Mouse (Mus musculus) embryonic facial prominence, embryonic 15.5 days (tissue): ENCODE data around the gene Gimap9. TPM values are rescaled to one million over a fixed set of nuclear protein-coding genes. Genes with fewer than 3 reads are reported as not detected.

Experiments
- ATAC-seq: fragments of 200-750 bp; cut with Nextera tagmentation; 2 replicates; pipeline ENCODE4 v1.8.0; 2017; ENCODE audit warnings: low read depth, moderate TSS enrichment; ENCODE audit not compliant: insufficient number of reproducible peaks, low FRiP score, low TSS enrichment
- H3K27ac ChIP-seq: fragments of 300-500 bp; sonication (generic); replicated peaks from 2 replicates; pipeline ENCODE4 v1.5.1; 2015; ENCODE audit warnings: mild to moderate bottlenecking, inconsistent platforms
- H3K27me3 ChIP-seq: fragments of 300-500 bp; sonication (generic); 2 replicates; pipeline ENCODE4 v1.6.1; 2015; ENCODE audit warnings: inconsistent platforms
- H3K36me3 ChIP-seq: fragments of 300-500 bp; sonication (generic); 2 replicates; pipeline ENCODE4 v1.6.1; 2015; ENCODE audit warnings: mild to moderate bottlenecking, inconsistent platforms
- H3K4me1 ChIP-seq: fragments of 300-500 bp; sonication (generic); 2 replicates; pipeline ENCODE4 v1.6.1; 2015; ENCODE audit warnings: inconsistent platforms
- H3K4me2 ChIP-seq: fragments of 300-500 bp; sonication (generic); replicated peaks from 2 replicates; pipeline ENCODE4 v1.6.1; 2015; ENCODE audit warnings: mild to moderate bottlenecking, inconsistent platforms
- H3K4me3 ChIP-seq: fragments of 300-500 bp; sonication (generic); replicated peaks from 2 replicates; pipeline ENCODE4 v1.5.1; 2015; ENCODE audit warnings: mild to moderate bottlenecking, inconsistent platforms
- H3K9ac ChIP-seq: fragments of 300-500 bp; sonication (generic); 2 replicates; pipeline ENCODE4 v1.6.1; 2015; ENCODE audit warnings: inconsistent platforms
- H3K9me3 ChIP-seq: fragments of 300-500 bp; sonication (generic); replicated peaks from 2 replicates; pipeline ENCODE4 v1.6.1; 2016; ENCODE audit warnings: inconsistent platforms
- WGBS: fragments of 180-500 bp; shearing (Covaris S2); methylation state at CpG from one replicate; pipeline ENCODE4 v1.1.7; 2015; 5-methylcytosine and 5-hydroxymethylcytosine counted together
- polyA plus RNA-seq: library from polyadenylated mRNA; unstranded; fragments of >200 nt; fragmentation: Nextera tagmentation; extraction: Ambion mirVana; gene quantifications from 2 replicates; pipeline ENCODE4 v1.2.1, GENCODE M21; 2015

Gimap9 gene
- polyA plus RNA-seq, 1 experiment from 2014 or later: 10.6 TPM

DNA sequence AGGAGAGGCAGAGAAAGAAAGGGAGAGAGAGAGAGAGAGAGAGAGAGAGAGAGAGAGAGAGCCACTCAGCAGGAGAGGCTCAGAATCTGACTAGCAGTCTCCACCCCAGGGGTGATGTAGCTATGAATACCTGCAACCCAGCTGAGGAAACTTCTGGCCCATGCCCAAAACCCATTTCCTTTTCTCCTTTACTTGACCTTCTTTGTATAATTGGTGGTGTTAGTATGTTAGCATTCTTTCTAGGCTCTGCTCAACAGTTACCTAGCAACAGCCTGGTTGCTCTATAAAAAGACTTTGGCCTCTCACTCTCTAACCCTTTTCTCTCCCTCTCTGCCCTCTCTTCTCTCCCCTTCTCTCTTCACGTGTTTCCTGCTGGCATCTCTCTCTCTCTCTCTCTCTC, 49.5 kb downstream of the Gimap9 start:
- no peak overlapping the region for H3K9ac ChIP-seq
- H3K4me2 ChIP-seq: no peak overlapping the region
- no peak for ATAC-seq
- H3K9me3 ChIP-seq: no peaks in the 10 kb centered on the region
- 17% methylated on average over 1 of the region's 1 CpGs for WGBS
- H3K27me3 ChIP-seq: no peaks in the 10 kb centered on the region
- no peaks in the 10 kb centered on the region for H3K36me3 ChIP-seq
- H3K4me1 ChIP-seq: no peaks in the 10 kb centered on the region
- no peak overlapping the region for H3K27ac ChIP-seq
- no peak overlapping the region for H3K4me3 ChIP-seq

DNA sequence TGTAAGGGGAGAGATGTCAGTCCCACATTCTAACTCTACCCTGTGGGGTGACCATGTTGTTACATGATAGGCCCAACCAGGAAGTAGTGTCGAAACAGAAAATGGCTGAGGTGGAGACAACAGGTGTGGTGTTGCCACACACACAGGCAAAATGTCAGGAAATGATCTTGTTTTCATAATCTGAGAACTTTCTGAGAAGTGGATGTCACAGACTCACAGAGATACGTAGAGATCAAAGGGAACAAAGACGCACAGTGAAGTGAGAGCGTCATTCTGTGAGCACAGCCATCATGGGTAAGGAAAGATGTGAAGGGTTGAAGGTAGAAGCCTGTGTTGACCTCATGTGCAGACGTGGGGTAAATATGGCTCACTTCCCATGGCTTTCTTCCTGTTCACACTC, 51.8 kb downstream of the Gimap9 start:
- Histone ChIP-seq H3K9me3 (no peaks in the 10 kb centered on the region), H3K27ac (no peak overlapping the region), H3K36me3 (no peaks in the 10 kb centered on the region), H3K4me2 (no peak overlapping the region), H3K9ac (no peak overlapping the region), H3K27me3 (no peaks in the 10 kb centered on the region), H3K4me1 (no peaks in the 10 kb centered on the region), H3K4me3 (no peak overlapping the region)
- WGBS: 86% methylated on average over 5 of the region's 5 CpGs
- no peak for ATAC-seq

Other genes starting within 250 kb of the Gimap9 start
- 28.5 and 29.5 TPM in 2 replicates for gene Zfp467, start 230.3 kb upstream of the Gimap9 start, polyA plus RNA-seq
- 0.25 and 0.51 TPM in 2 replicates for gene Sspo, start 227.9 kb upstream of the Gimap9 start, polyA plus RNA-seq
- gene Atp6v0e2, start 138.5 kb upstream of the Gimap9 start, polyA plus RNA-seq: 21.9 and 25.7 TPM in 2 replicates
- 11.8 and 13.7 TPM in 2 replicates for gene Lrrc61, start 121.3 kb upstream of the Gimap9 start, polyA plus RNA-seq
- gene Rarres2, start 103.3 kb upstream of the Gimap9 start, polyA plus RNA-seq: 13.5 and 17.7 TPM in 2 replicates
- gene Gm45021, start 86.5 kb upstream of the Gimap9 start, polyA plus RNA-seq: not detected in 2 replicates
- gene Repin1, start 82.2 kb upstream of the Gimap9 start, polyA plus RNA-seq: 26.6 and 28.6 TPM in 2 replicates
- not detected in 2 replicates for gene Gm44965, start 82.2 kb upstream of the Gimap9 start, polyA plus RNA-seq
- 5.9 TPM in 2 replicates for gene Zfp775, start 74.1 kb upstream of the Gimap9 start, polyA plus RNA-seq
- 1.3 and 1.5 TPM in 2 replicates for gene AI854703, start 49.4 kb upstream of the Gimap9 start, polyA plus RNA-seq
- 1.1 and 1.4 TPM in 2 replicates for gene Gimap8, start 28.9 kb upstream of the Gimap9 start, polyA plus RNA-seq
- 12.9 and 13.4 TPM in 2 replicates for gene Gimap4, start 8.4 kb downstream of the Gimap9 start, polyA plus RNA-seq
- 20.3 and 22.3 TPM in 2 replicates for gene Gimap6, start 32.1 kb downstream of the Gimap9 start, polyA plus RNA-seq
- 0.83 and 1.3 TPM in 2 replicates for gene Gm28053, start 42.5 kb downstream of the Gimap9 start, polyA plus RNA-seq
- gene Gimap7, start 42.5 kb downstream of the Gimap9 start, polyA plus RNA-seq: 0.20 TPM in 1 of 2 replicates, not detected in the other
- 10.5 and 13.3 TPM in 2 replicates for gene Gimap1, start 62.9 kb downstream of the Gimap9 start, polyA plus RNA-seq
- 4.6 and 7.2 TPM in 2 replicates for gene Gimap5, start 70.1 kb downstream of the Gimap9 start, polyA plus RNA-seq
- gene Gimap3, start 94.7 kb downstream of the Gimap9 start, polyA plus RNA-seq: not detected in 2 replicates
- gene Tmem176a, start 164.8 kb downstream of the Gimap9 start, polyA plus RNA-seq: 64.4 and 77.8 TPM in 2 replicates
- 212 and 224 TPM in 2 replicates for gene Tmem176b, start 165.4 kb downstream of the Gimap9 start, polyA plus RNA-seq
- 0.23 TPM in 1 of 2 replicates, not detected in the other for gene Aoc1, start 196.8 kb downstream of the Gimap9 start, polyA plus RNA-seq